Mouse (Mus musculus): ENCODE measurements at regions not wholly inside any gene's neighbourhood (a gene's known extent, or its start where the extent isn't known, plus 50 kb on each side); places are given as distances from the start of the nearest gene placed in this dataset.

GRCm38 (mm10) chr11:14676992-14677734 is 78.1 kb downstream of the Pom121l12 start:
- Histone ChIP-seq H3K9ac (no peak overlapping the region), H3K4me3 (replicated peaks) (no peak overlapping the region), H3K36me3 (replicated peaks) (no peaks in the 10 kb centered on the region), H3K4me1 (no peaks in the 10 kb centered on the region), H3K4me2 (no peak overlapping the region), H3K27ac (no peak overlapping the region), H3K27me3 (no peaks in the 10 kb centered on the region), H3K9me3 (no peaks in the 10 kb centered on the region)
- ATAC-seq (ENCODE audit: low FRiP score), result 0 out of 2 replicates have a peak, but pooled peaks have one; percentile 23
- WGBS, result 91% methylated on average over 4 of the region's 4 CpGs

GRCm38 (mm10) chr11:14700666-14701065 is 101.6 kb downstream of the Pom121l12 start:
- no peak overlapping the region for H3K9ac ChIP-seq
- H3K4me3 ChIP-seq (replicated peaks), result no peak overlapping the region
- no peak overlapping the region for H3K27ac ChIP-seq
- H3K9me3 ChIP-seq, result no peaks in the 10 kb centered on the region
- 76% methylated on average over 2 of the region's 2 CpGs for WGBS
- H3K36me3 ChIP-seq (replicated peaks), result no peaks in the 10 kb centered on the region
- H3K4me2 ChIP-seq, result no peak overlapping the region
- no peaks in the 10 kb centered on the region for H3K4me1 ChIP-seq
- ATAC-seq (ENCODE audit: low FRiP score), result no peak
- H3K27me3 ChIP-seq, result no peaks in the 10 kb centered on the region

All from forebrain, embryonic 12.5 days (tissue).